Mouse (Mus musculus): ENCODE results near the gene 1810043G02Rik.
A peak's percentile ranks its signal among the peaks of the same experiment; 100 is the strongest.
"Not testable (repeated sequence)": the region's sequence is repeated elsewhere in the genome, so short reads cannot be mapped to it uniquely, and the experiment has no call there.

The 1810043G02Rik gene

GRCm38 (mm10) chr10:77978351-77979350, at the start of gene 1810043G02Rik:
TSS of gene 1810043G02Rik (plus strand) at chr10:77978524.
- DNase-seq (ENCODE audit: low read depth, low spot score): peak; percentile 95

GRCm38 (mm10) chr10:77939685-77940084, 38.6 kb upstream of the 1810043G02Rik start:
- DNase-seq (ENCODE audit: low read depth, low spot score): no peak

- not testable (repeated sequence) for DNase-seq (ENCODE audit: low read depth, low spot score)
These were observed 27.9 kb upstream of the 1810043G02Rik start for GRCm38 (mm10) chr10:77950468-77950867.

- DNase-seq (ENCODE audit: low read depth, low spot score): no peak
These were observed 15.6 kb upstream of the 1810043G02Rik start for GRCm38 (mm10) chr10:77962725-77963124.

GRCm38 (mm10) chr10:77963971-77964370, 14.4 kb upstream of the 1810043G02Rik start:
- DNase-seq (ENCODE audit: low read depth, low spot score): no peak

- no peak for DNase-seq (ENCODE audit: low read depth, low spot score)
These were observed 8.9 kb upstream of the 1810043G02Rik start for GRCm38 (mm10) chr10:77969274-77969972.

- DNase-seq (ENCODE audit: low read depth, low spot score): no peak
These were observed 8.4 kb upstream of the 1810043G02Rik start for GRCm38 (mm10) chr10:77969973-77970325.

GRCm38 (mm10) chr10:77970481-77970880, 7.8 kb upstream of the 1810043G02Rik start, which contains the start of gene Trpm2:
TSS of gene Trpm2 (minus strand) at chr10:77970563.
- no peak for DNase-seq (ENCODE audit: low read depth, low spot score)

- no peak for DNase-seq (ENCODE audit: low read depth, low spot score)
These were observed 7.1 kb upstream of the 1810043G02Rik start for GRCm38 (mm10) chr10:77971191-77971590.

- DNase-seq (ENCODE audit: low read depth, low spot score): no peak
These were observed 6.4 kb upstream of the 1810043G02Rik start for GRCm38 (mm10) chr10:77971709-77972553.

GRCm38 (mm10) chr10:77974323-77974722, 4.0 kb upstream of the 1810043G02Rik start:
- DNase-seq (ENCODE audit: low read depth, low spot score): no peak

GRCm38 (mm10) chr10:77974811-77975210, 3.5 kb upstream of the 1810043G02Rik start:
- no peak for DNase-seq (ENCODE audit: low read depth, low spot score)

- no peak for DNase-seq (ENCODE audit: low read depth, low spot score)
These were observed 2.7 kb upstream of the 1810043G02Rik start for GRCm38 (mm10) chr10:77975653-77976052.

- DNase-seq (ENCODE audit: low read depth, low spot score): no peak
These were observed 1.7 kb upstream of the 1810043G02Rik start for GRCm38 (mm10) chr10:77976458-77977150.

GRCm38 (mm10) chr10:77984660-77985059, 6.3 kb downstream of the 1810043G02Rik start:
- DNase-seq (ENCODE audit: low read depth, low spot score): peak; percentile 77

- DNase-seq (ENCODE audit: low read depth, low spot score): no peak
These were observed 7.5 kb downstream of the 1810043G02Rik start for GRCm38 (mm10) chr10:77985775-77986174.

GRCm38 (mm10) chr10:77995639-77996038, 17.3 kb downstream of the 1810043G02Rik start:
- no peak for DNase-seq (ENCODE audit: low read depth, low spot score)

- DNase-seq (ENCODE audit: low read depth, low spot score): no peak
These were observed 21.9 kb downstream of the 1810043G02Rik start for GRCm38 (mm10) chr10:78000200-78000599.

- no peak for DNase-seq (ENCODE audit: low read depth, low spot score)
These were observed 23.5 kb downstream of the 1810043G02Rik start for GRCm38 (mm10) chr10:78001796-78002195.

- no peak for DNase-seq (ENCODE audit: low read depth, low spot score)
These were observed 24.0 kb downstream of the 1810043G02Rik start for GRCm38 (mm10) chr10:78002316-78002715.

All from retina, postnatal 7 days (tissue).